Mouse (Mus musculus) kidney, adult 2 months (tissue): Measurements from ENCODE around the gene Stx7.

Source experiments
- CTCF ChIP-seq: fragments of 200-500 bp; conservative IDR thresholded peaks from 2 replicates; pipeline ENCODE4 v1.5.1; 2011; ENCODE audit warnings: low read depth, mild to moderate bottlenecking, control low read depth, low read length, moderate library complexity, mixed read lengths; ENCODE audit not compliant: insufficient read depth, insufficient read length
- POLR2A ChIP-seq: fragments of 200-500 bp; IDR thresholded peaks from one replicate; pipeline ENCODE4 v1.6.1; 2011; ENCODE audit warnings: low read depth, low read length, control low read depth

DNA sequence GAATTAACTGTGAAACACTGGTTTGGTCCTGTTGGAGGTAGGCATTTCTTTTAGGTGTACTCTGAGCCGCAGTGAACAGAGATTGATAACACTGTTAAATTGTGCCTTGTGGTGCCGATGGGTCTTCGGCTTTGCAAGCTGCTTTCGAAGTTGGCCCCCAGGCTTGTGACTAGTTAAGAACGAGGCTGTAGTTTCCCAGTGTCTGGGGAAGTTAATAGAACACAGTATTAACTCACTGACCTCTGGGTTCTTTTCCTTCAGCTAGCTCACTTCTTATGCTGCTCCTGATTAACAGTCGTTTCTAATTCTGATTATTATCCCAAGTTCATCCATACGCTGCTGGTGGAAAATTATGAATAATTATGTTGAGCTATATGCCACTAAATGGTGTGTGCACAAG is 984 bp downstream of the Stx7 start:
- TF ChIP-seq CTCF = no peak
- TF ChIP-seq POLR2A = no peak
